Mouse (Mus musculus) hindbrain, embryonic 15.5 days (tissue): ENCODE results near the gene Mettl9. TPM values are rescaled to one million over a fixed set of nuclear protein-coding genes. Genes with fewer than 3 reads are reported as not detected.
A peak's percentile ranks its signal among the peaks of the same experiment; 100 is the strongest.
"Not testable (repeated sequence)": the region's sequence is repeated elsewhere in the genome, so short reads cannot be mapped to it uniquely, and the experiment has no call there.

Source experiments
- ATAC-seq: fragments of 200-750 bp; cut with Nextera tagmentation; 2 replicates; pipeline ENCODE4 v1.8.0; 2017; ENCODE audit warnings: low read depth, moderate number of reproducible peaks, moderate TSS enrichment; ENCODE audit not compliant: low FRiP score
- H3K27ac ChIP-seq: fragments of 300-500 bp; sonication (generic); replicated peaks from 2 replicates; pipeline ENCODE4 v1.5.1; 2015; ENCODE audit warnings: mild to moderate bottlenecking, inconsistent platforms
- H3K27me3 ChIP-seq: fragments of 300-500 bp; sonication (generic); 2 replicates; pipeline ENCODE4 v1.6.1; 2015; ENCODE audit warnings: control low read depth, inconsistent platforms
- H3K36me3 ChIP-seq: fragments of 300-500 bp; sonication (generic); 2 replicates; pipeline ENCODE4 v1.6.1; 2015; ENCODE audit warnings: control low read depth, inconsistent platforms
- H3K4me1 ChIP-seq: fragments of 300-500 bp; sonication (generic); replicated peaks from 2 replicates; pipeline ENCODE4 v1.6.1; 2015; ENCODE audit warnings: control low read depth, inconsistent platforms
- H3K4me2 ChIP-seq: fragments of 300-500 bp; sonication (generic); 2 replicates; pipeline ENCODE4 v1.6.1; 2015; ENCODE audit warnings: moderate library complexity, mild to moderate bottlenecking, inconsistent platforms
- H3K4me3 ChIP-seq: fragments of 300-500 bp; sonication (generic); 2 replicates; pipeline ENCODE4 v1.5.1; 2015; ENCODE audit warnings: mild to moderate bottlenecking, inconsistent platforms
- H3K9ac ChIP-seq: fragments of 300-500 bp; sonication (generic); 2 replicates; pipeline ENCODE4 v1.6.1; 2015; ENCODE audit warnings: inconsistent platforms
- H3K9me3 ChIP-seq: fragments of 300-500 bp; sonication (generic); 2 replicates; pipeline ENCODE4 v1.6.1; 2016; ENCODE audit warnings: control low read depth, inconsistent platforms
- WGBS: fragments of 180-500 bp; shearing (Covaris S2); methylation state at CpG from one replicate; pipeline ENCODE4 v1.1.7; 2015; 5-methylcytosine and 5-hydroxymethylcytosine counted together
- polyA plus RNA-seq: library from polyadenylated mRNA; unstranded; fragments of >200 nt; fragmentation: Nextera tagmentation; extraction: Ambion mirVana; gene quantifications from 2 replicates; pipeline ENCODE4 v1.2.1, GENCODE M21; 2015

Gene Mettl9
- polyA plus RNA-seq, 1 experiment from 2014 or later = 183 TPM

DNA sequence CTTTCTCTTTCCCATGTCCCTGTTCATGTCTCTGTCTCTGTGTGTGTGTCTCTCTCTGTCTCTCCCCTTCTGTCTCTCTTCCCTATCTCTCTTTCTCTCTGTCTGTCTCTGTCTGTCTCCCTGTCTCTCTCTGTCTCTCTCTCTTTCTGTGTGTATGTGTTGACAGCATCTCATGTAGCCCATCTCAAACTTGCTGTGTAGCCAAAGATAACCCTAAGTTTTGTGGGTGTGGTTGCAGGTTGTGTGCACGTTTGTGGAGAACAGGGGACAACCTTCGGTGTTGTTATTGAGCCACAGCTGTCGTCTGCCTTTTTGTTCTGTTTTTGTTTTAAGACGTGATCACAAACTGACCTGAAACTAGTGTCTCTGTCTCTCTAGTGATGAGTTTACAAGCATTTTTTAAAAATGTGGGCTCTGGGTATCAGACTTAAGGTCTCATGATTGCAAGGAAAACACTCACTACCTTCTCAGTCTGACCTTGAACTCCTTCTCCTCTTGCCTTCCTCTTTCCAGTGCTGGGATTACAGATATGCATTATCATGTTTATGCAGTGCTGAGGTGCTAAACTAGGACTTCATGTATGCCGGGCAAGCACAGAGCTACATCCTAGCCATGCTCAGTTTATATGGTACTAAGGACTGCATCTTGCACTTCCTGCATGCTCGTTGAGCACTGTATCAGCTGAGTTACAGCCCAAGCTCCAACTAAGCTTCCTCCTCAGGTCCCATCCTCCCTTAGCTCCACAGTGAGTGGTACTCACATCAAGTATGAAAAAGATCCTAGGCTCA, 8.8 kb upstream of the Mettl9 start:
- 83% methylated on average over 6 of the region's 6 CpGs for WGBS
- no peak overlapping the region for H3K9ac ChIP-seq
- H3K4me3 ChIP-seq = no peak overlapping the region
- H3K4me1 ChIP-seq = no peaks in the 10 kb centered on the region
- H3K36me3 ChIP-seq = no peaks in the 10 kb centered on the region
- no peak overlapping the region for H3K4me2 ChIP-seq
- H3K27ac ChIP-seq = no peak overlapping the region
- 0 out of 2 replicates have a peak, but pooled peaks cover 3% of the 10 kb centered on the region for H3K27me3 ChIP-seq
- no peak for ATAC-seq
- H3K9me3 ChIP-seq = no peaks in the 10 kb centered on the region

DNA sequence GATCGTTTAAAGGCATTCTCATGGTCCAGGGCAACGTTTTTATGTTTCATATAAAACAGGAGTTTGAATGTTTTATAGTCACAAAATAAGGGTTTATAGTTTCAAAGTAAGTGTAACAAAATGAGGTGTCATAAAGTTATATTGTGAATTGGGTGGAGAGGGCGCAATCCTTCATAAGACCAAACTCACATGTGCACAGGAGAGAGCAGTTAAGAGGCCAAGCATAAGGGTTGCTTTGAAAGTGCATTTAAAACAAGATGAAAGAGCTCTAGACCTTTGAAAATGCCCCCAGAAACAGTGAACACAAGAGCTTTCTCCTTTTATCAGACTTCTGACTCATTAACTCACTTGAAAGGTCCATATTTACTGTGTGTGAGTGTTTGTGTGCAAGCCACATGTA, 7.9 kb upstream of the Mettl9 start:
- Histone ChIP-seq H3K27ac (no peak overlapping the region), H3K4me2 (no peak overlapping the region), H3K9me3 (no peaks in the 10 kb centered on the region), H3K4me3 (no peak overlapping the region), H3K27me3 (0 out of 2 replicates have a peak, but pooled peaks cover 3% of the 10 kb centered on the region), H3K4me1 (no peaks in the 10 kb centered on the region), H3K9ac (no peak overlapping the region), H3K36me3 (no peaks in the 10 kb centered on the region)
- 69% methylated on average over 3 of the region's 3 CpGs for WGBS
- no peak for ATAC-seq

DNA sequence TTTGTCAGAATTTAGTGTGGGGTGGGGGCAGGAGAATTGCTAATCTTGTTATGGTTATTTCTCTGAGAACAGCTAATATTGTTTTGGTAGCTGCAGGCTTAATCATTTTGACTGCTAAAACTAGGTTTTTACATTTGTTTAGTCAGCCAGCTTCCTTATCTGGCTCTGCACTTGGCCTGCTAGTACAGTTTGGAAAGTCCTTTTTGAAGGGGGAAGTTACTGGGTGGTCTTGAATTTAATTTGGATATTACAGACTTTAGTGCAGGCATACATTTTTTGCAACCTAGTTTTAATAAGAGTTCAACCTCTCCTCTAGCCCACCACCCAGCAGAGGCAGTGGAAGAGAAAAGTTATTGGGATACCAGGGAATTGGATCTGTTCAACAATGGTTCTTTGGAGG, 4.3 kb upstream of the Mettl9 start:
- not testable (repeated sequence) for H3K9ac ChIP-seq, ATAC-seq, H3K36me3 ChIP-seq, H3K4me2 ChIP-seq, H3K27ac ChIP-seq, H3K27me3 ChIP-seq, H3K4me3 ChIP-seq, H3K9me3 ChIP-seq, H3K4me1 ChIP-seq

DNA sequence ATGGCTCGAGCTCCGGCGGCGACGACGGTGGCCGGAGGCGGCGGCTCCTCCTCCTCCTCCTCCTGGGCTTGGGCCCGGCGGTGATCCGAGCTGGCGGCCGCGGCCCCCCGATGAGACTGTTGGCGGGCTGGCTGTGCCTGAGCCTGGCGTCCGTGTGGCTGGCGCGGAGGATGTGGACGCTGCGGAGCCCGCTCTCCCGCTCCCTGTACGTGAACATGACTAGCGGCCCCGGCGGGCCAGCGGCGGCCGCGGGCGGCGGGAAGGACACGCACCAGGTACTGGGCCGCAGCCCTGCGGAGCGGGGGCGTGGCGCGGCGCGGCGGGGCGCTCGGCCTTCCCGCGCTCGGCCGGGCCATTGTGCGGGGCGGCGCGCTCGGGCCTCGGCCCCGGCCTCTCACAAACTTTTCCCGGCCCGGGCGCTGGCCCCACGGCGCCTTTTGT, 476 bp downstream of the Mettl9 start:
- peak overlapping the region; percentile 93 for H3K27ac ChIP-seq
- no peaks in the 10 kb centered on the region for H3K9me3 ChIP-seq
- H3K36me3 ChIP-seq = no peaks in the 10 kb centered on the region
- 0 out of 2 replicates have a peak, but pooled peaks cover 2% of the 10 kb centered on the region for H3K27me3 ChIP-seq
- peak overlapping the region; percentile 62 for H3K4me3 ChIP-seq
- WGBS = under 1% methylated on average over 40 of the region's 63 CpGs
- peaks cover 41% of the 10 kb centered on the region for H3K4me1 ChIP-seq
- peak overlapping the region; percentile 86 for H3K4me2 ChIP-seq
- ATAC-seq = peak; percentile 84
- peak overlapping the region; percentile 80 for H3K9ac ChIP-seq

DNA sequence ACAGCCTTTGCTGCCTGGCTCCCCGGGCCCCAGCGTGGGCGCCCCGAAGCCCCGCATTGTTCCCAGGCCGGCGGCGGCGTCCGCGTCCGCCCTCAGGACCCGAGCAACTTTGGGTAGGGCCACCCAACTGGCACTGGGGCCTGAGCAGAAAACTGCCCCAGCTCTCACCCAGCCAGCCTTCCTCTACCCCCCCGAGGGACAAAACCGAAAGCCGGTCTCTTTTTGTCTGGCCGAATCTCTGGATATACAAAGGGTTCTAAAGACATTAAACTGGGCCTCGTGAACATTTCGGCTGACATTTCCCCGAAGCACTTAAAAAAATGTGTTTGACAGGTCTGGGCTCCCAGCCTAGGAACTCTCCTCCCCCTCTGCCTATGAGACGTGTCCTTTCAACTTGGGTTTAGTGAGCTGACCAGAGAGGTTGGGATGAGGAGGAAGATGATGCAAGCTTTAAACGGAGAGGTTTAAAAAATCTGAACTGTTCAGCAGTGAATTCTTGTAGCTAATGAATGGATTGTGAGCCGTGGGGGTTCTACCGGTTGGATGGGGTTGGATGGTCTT, 996 bp downstream of the Mettl9 start:
- under 1% methylated on average over 24 of the region's 24 CpGs for WGBS
- H3K9me3 ChIP-seq = no peaks in the 10 kb centered on the region
- no peaks in the 10 kb centered on the region for H3K36me3 ChIP-seq
- peak overlapping the region; percentile 86 for H3K4me2 ChIP-seq
- peak overlapping the region; percentile 80 for H3K9ac ChIP-seq
- peak overlapping the region; percentile 62 for H3K4me3 ChIP-seq
- H3K27ac ChIP-seq = peak overlapping the region; percentile 93
- peak; percentile 39 for ATAC-seq
- peaks cover 44% of the 10 kb centered on the region for H3K4me1 ChIP-seq
- 0 out of 2 replicates have a peak, but pooled peaks cover 2% of the 10 kb centered on the region for H3K27me3 ChIP-seq

DNA sequence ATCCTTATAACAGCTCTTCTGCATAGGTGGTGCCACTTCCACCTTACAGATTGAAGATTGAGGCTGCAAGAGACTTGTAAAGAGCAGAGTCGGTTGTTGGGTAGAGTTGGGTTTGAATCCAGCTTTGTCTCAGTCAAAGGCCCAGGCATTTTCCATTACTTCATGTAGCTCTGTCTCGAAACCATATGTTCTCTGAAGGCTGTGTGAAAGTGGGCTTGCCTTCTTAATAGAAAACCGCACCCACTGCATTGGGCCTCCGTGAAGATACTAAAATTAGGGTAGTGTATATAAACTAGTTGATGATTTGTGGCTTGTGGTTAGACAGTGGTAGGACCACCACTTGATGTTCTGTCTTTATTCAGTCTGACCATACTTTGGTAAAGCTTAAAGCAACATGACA, 6.3 kb downstream of the Mettl9 start:
- H3K27ac ChIP-seq = no peak overlapping the region
- H3K4me2 ChIP-seq = no peak overlapping the region
- ATAC-seq = no peak
- H3K9ac ChIP-seq = no peak overlapping the region
- peaks cover 43% of the 10 kb centered on the region for H3K4me1 ChIP-seq
- H3K4me3 ChIP-seq = no peak overlapping the region
- H3K9me3 ChIP-seq = no peaks in the 10 kb centered on the region
- H3K27me3 ChIP-seq = no peaks in the 10 kb centered on the region
- 92% methylated on average over 4 of the region's 4 CpGs for WGBS
- H3K36me3 ChIP-seq = no peaks in the 10 kb centered on the region

DNA sequence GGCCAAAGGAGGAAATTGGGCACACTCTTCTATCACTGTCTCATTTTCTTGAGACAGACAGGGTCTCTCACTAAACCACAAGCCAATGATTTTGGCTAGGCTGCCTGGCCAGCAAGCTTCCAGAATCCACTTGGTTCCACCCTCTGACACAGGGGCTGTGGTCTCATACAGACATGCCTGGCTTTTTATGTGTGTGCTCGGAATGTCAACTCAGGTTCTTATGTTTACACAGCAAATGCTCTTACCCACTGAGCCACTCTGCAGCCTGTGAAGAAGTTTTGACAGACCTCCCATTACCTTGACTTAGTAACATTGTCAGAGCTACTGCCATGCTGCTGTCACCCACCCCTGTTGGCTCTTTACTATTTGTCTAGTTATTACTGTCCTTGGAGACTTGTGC, 7.7 kb downstream of the Mettl9 start:
- no peaks in the 10 kb centered on the region for H3K27me3 ChIP-seq
- no peaks in the 10 kb centered on the region for H3K36me3 ChIP-seq
- no peaks in the 10 kb centered on the region for H3K9me3 ChIP-seq
- no peak for ATAC-seq
- no peak overlapping the region for H3K4me2 ChIP-seq
- no peak overlapping the region for H3K4me3 ChIP-seq
- H3K27ac ChIP-seq = no peak overlapping the region
- 82% methylated on average over 1 of the region's 1 CpGs for WGBS
- H3K4me1 ChIP-seq = peaks cover 29% of the 10 kb centered on the region
- H3K9ac ChIP-seq = no peak overlapping the region

DNA sequence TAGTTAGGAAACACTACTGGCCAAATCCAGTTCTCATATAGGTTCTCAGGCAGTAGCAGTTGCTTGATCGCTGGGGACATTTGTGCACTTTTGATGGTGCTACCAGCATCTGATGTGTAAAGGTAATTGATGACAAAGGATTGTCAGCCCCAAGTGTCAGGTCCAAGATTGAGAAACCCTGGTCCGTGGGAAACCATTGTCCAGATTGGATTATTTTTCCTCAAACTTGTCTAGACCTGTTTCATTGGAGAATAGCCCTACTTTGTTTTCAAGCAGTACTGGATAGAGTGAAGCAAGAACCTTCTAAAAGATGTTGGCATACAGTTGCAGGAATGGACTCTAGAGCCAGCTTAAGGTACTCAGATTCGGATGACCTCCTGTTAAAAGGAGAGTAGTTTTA, 8.8 kb downstream of the Mettl9 start:
- Histone ChIP-seq H3K9ac (no peak overlapping the region), H3K4me2 (no peak overlapping the region), H3K27ac (no peak overlapping the region), H3K4me1 (peaks cover 19% of the 10 kb centered on the region), H3K9me3 (no peaks in the 10 kb centered on the region), H3K27me3 (no peaks in the 10 kb centered on the region), H3K4me3 (no peak overlapping the region), H3K36me3 (no peaks in the 10 kb centered on the region; the same call in 1 of the 2 replicates)
- 94% methylated on average over 3 of the region's 3 CpGs for WGBS
- no peak for ATAC-seq

DNA sequence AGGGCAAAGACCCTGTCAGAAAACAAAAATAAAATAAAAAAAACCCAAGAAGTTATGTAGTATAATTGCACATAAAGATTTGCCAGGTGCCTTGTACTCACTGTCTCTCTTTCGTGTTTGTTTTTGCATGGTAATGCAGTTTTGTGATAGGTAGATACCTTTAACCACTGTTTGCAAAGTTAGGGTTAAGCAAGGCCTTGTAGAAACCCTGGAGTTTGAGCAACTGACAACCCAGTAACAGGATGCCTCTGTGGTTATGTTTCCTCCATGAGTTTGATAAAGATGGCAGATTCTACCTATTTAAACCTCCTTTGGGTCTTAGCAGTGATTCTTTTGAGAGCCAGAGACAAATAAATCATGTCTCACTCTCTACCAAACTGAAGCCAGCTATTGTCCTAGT, 9.3 kb downstream of the Mettl9 start:
- H3K4me1 ChIP-seq = peaks cover 15% of the 10 kb centered on the region
- no peak overlapping the region for H3K27ac ChIP-seq
- no peak overlapping the region for H3K4me3 ChIP-seq
- H3K4me2 ChIP-seq = no peak overlapping the region
- no peak for ATAC-seq
- no peaks in the 10 kb centered on the region for H3K9me3 ChIP-seq
- H3K36me3 ChIP-seq = peaks cover 1% of the 10 kb centered on the region; the same call in 1 of the 2 replicates
- H3K9ac ChIP-seq = no peak overlapping the region
- WGBS = 96% methylated on average over 1 of the region's 1 CpGs
- H3K27me3 ChIP-seq = no peaks in the 10 kb centered on the region

DNA sequence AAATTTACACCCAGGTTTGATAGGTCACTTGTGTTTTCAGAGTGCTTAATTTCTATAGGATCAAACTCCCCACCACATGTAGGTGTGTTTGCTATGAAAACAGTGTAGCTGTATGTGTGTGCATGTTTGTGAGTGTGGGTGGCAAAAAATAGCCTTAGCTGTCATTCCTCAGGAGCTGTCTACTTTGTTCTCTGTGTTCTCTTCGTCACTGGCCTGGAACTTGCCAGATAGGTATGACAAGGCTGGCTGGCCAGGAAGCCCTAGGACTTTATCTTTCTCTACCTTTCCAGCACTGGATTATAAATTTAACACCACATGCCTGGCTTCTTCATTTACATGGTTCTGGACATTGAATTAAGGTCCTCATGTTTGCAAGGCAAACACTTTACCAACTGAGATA, 10.0 kb downstream of the Mettl9 start:
- no peak overlapping the region for H3K9ac ChIP-seq
- no peak overlapping the region for H3K4me2 ChIP-seq
- no peak overlapping the region for H3K4me3 ChIP-seq
- peaks cover 2% of the 10 kb centered on the region; the same call in 1 of the 2 replicates for H3K36me3 ChIP-seq
- H3K27me3 ChIP-seq = no peaks in the 10 kb centered on the region
- WGBS = 76% methylated on average over 1 of the region's 1 CpGs
- no peaks in the 10 kb centered on the region for H3K9me3 ChIP-seq
- no peak for ATAC-seq
- no peak overlapping the region for H3K27ac ChIP-seq
- peaks cover 9% of the 10 kb centered on the region for H3K4me1 ChIP-seq

DNA sequence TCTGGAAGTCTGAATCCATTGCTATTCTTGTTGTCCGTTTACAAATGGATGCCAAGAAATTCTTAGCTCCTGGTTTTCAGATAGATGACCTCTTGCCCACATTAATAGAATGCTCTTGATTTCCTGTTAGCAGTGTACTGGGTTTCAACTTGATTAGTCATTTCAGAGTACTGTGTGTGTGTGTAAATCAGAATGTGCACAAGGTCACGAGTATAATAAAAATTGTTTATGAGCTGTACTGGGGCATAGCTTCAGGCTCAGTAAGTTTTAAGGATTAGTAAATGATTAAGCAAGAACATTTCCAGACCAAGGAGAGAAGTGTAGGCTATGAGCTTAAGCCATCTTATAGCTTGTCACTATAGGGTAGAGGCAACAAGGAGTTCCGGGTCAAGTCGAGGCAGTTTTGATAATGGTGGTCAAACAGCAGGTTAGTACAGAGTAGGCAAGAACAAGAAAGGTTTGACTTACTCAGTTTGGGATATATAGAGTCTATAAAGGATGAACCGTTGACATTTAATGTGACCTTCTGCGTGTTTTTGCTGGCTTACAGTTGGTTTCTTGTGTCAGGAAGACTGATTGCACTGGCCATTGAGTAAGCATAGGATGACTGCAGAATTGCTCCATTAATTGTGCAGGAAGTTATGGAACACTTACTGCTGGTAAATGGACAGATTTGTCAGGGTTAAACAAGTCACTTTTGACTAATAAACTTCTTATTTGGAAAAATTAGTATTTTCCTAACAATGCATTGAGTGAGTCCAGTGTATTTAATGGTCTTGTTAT, 11.6 kb downstream of the Mettl9 start:
- Histone ChIP-seq H3K4me3 (no peak overlapping the region), H3K4me1 (peaks cover 4% of the 10 kb centered on the region), H3K27ac (no peak overlapping the region), H3K9ac (no peak overlapping the region), H3K27me3 (no peaks in the 10 kb centered on the region), H3K4me2 (no peak overlapping the region), H3K9me3 (no peaks in the 10 kb centered on the region), H3K36me3 (peaks cover 8% of the 10 kb centered on the region; the same call in 1 of the 2 replicates)
- no peak for ATAC-seq
- WGBS = 92% methylated on average over 6 of the region's 6 CpGs

DNA sequence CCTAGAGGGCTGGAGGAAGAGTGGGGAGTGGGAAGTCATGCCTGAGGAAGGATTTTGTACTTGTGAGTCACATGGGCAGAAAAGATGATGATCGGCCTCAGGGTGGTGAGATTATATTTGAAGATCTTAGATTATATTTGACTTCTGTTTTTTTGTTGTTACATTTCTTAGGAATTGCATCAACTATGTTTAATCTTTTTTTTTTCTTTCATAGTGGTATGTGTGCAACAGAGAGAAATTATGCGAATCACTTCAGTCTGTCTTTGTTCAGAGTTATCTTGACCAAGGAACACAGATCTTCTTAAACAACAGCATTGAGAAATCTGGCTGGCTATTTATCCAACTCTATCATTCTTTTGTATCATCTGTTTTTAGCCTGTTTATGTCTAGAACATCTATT, 13.4 kb downstream of the Mettl9 start:
- Histone ChIP-seq H3K36me3 (peaks cover 15% of the 10 kb centered on the region), H3K9me3 (no peaks in the 10 kb centered on the region), H3K27me3 (no peaks in the 10 kb centered on the region), H3K4me1 (no peaks in the 10 kb centered on the region; the same call in 1 of the 2 replicates), H3K9ac (no peak overlapping the region), H3K4me3 (no peak overlapping the region), H3K4me2 (no peak overlapping the region), H3K27ac (no peak overlapping the region)
- 93% methylated on average over 2 of the region's 2 CpGs for WGBS
- ATAC-seq = no peak
